Mouse (Mus musculus) A20 (cell line): ENCODE data around the gene B830017H08Rik.

Experiments used
- DNase-seq: peaks from one replicate; pipeline ENCODE4 v3.0.0-alpha.2; 2011; ENCODE audit warnings: low read depth, low spot score

The B830017H08Rik gene

GRCm38 (mm10) chr16:17851331-17851730 is 18.4 kb downstream of the B830017H08Rik start:
- DNase-seq = no peak

GRCm38 (mm10) chr16:17851860-17852259 is 18.9 kb downstream of the B830017H08Rik start:
- no peak for DNase-seq

- DNase-seq = no peak
These were observed 20.3 kb downstream of the B830017H08Rik start for GRCm38 (mm10) chr16:17853263-17853662.

GRCm38 (mm10) chr16:17857157-17857556 is 24.2 kb downstream of the B830017H08Rik start:
- DNase-seq = no peak

GRCm38 (mm10) chr16:17858592-17858991 is 25.7 kb downstream of the B830017H08Rik start:
- peak; percentile 38 for DNase-seq

GRCm38 (mm10) chr16:17865293-17865692 is 32.4 kb downstream of the B830017H08Rik start:
- no peak for DNase-seq

GRCm38 (mm10) chr16:17865770-17866169 is 32.8 kb downstream of the B830017H08Rik start:
- no peak for DNase-seq

GRCm38 (mm10) chr16:17871248-17871647 is 38.3 kb downstream of the B830017H08Rik start:
- no peak for DNase-seq

- DNase-seq = no peak
These were observed 40.1 kb downstream of the B830017H08Rik start for GRCm38 (mm10) chr16:17872995-17873394.

GRCm38 (mm10) chr16:17875174-17875573 is 42.3 kb downstream of the B830017H08Rik start:
- DNase-seq = no peak

GRCm38 (mm10) chr16:17876096-17876495 is 43.2 kb downstream of the B830017H08Rik start:
- no peak for DNase-seq

- no peak for DNase-seq
These were observed 46.6 kb downstream of the B830017H08Rik start for GRCm38 (mm10) chr16:17879571-17879970.

GRCm38 (mm10) chr16:17882196-17882595 is 49.3 kb downstream of the B830017H08Rik start:
- no peak for DNase-seq

GRCm38 (mm10) chr16:17884116-17884515 is 51.2 kb downstream of the B830017H08Rik start:
- no peak for DNase-seq
